Mouse (Mus musculus) kidney, embryonic 14.5 days (tissue): Measurements from ENCODE around the gene Tmem43. TPM values are rescaled to one million over a fixed set of nuclear protein-coding genes. Genes with fewer than 3 reads are reported as not detected.

ENCODE experiments used
- ATAC-seq: fragments of 200-750 bp; cut with Nextera tagmentation; 2 replicates; pipeline ENCODE4 v1.8.0; 2017; ENCODE audit warnings: moderate number of reproducible peaks, mild to moderate bottlenecking, moderate TSS enrichment, moderate library complexity; ENCODE audit not compliant: low FRiP score, low TSS enrichment
- H3K27ac ChIP-seq: fragments of 300-500 bp; sonication (generic); 2 replicates; pipeline ENCODE4 v1.5.1; 2014; ENCODE audit warnings: low read depth, mild to moderate bottlenecking, low read length, moderate library complexity, mixed read lengths
- H3K27me3 ChIP-seq: fragments of 300-500 bp; sonication (generic); 2 replicates; pipeline ENCODE4 v1.6.1; 2014; ENCODE audit warnings: mild to moderate bottlenecking, low read length; ENCODE audit not compliant: control insufficient read depth, insufficient read depth
- H3K36me3 ChIP-seq: fragments of 300-500 bp; sonication (generic); 2 replicates; pipeline ENCODE4 v1.6.1; 2014; ENCODE audit warnings: low read length, mixed read lengths; ENCODE audit not compliant: control insufficient read depth, insufficient read depth
- H3K4me1 ChIP-seq: fragments of 300-500 bp; sonication (generic); 2 replicates; pipeline ENCODE4 v1.6.1; 2014; ENCODE audit warnings: low read length, mixed read lengths; ENCODE audit not compliant: control insufficient read depth, insufficient read depth
- H3K4me2 ChIP-seq: fragments of 300-500 bp; sonication (generic); replicated peaks from 2 replicates; pipeline ENCODE4 v1.6.1; 2014; ENCODE audit warnings: low read depth, mild to moderate bottlenecking, low read length
- H3K4me3 ChIP-seq: fragments of 300-500 bp; sonication (generic); 2 replicates; pipeline ENCODE4 v1.5.1; 2014; ENCODE audit warnings: mild to moderate bottlenecking, low read length
- H3K9ac ChIP-seq: fragments of 300-500 bp; sonication (generic); 2 replicates; pipeline ENCODE4 v1.6.1; 2014; ENCODE audit warnings: low read depth, mild to moderate bottlenecking, low read length, moderate library complexity
- H3K9me3 ChIP-seq: fragments of 300-500 bp; sonication (generic); 2 replicates; pipeline ENCODE4 v1.6.1; 2016; ENCODE audit warnings: low read length; ENCODE audit not compliant: control insufficient read depth
- WGBS: fragments of 180-500 bp; shearing (Covaris S2); extraction: QIAGEN DNeasy Blood & Tissue Kit; methylation state at CpG from one replicate; pipeline ENCODE4 v1.1.7; 2014; 5-methylcytosine and 5-hydroxymethylcytosine counted together
- polyA plus RNA-seq: library from polyadenylated mRNA; unstranded; fragments of >200 nt; fragmentation: Nextera tagmentation; extraction: Ambion mirVana; gene quantifications from 2 replicates; pipeline ENCODE4 v1.2.1, GENCODE M21; 2014

Gene Tmem43
- polyA plus RNA-seq, 1 experiment from 2014 or later = 47.9 TPM

GRCm38 (mm10) chr6:91525544-91525943 lies 52.0 kb downstream of the Tmem43 start:
- H3K27me3 ChIP-seq = no peaks in the 10 kb centered on the region
- no peak overlapping the region for H3K9ac ChIP-seq
- H3K9me3 ChIP-seq = no peaks in the 10 kb centered on the region
- H3K27ac ChIP-seq = no peak overlapping the region
- 86% methylated on average over 4 of the region's 4 CpGs for WGBS
- peaks cover 44% of the 10 kb centered on the region for H3K36me3 ChIP-seq
- H3K4me2 ChIP-seq = no peak overlapping the region
- no peak overlapping the region for H3K4me3 ChIP-seq
- no peak for ATAC-seq
- no peaks in the 10 kb centered on the region for H3K4me1 ChIP-seq

- WGBS = 46% methylated on average over 5 of the region's 5 CpGs
- ATAC-seq = 0 out of 2 replicates have a peak, but pooled peaks have one; percentile 33
- peaks cover 3% of the 10 kb centered on the region; the same call in 1 of the 2 replicates for H3K4me1 ChIP-seq
- H3K9me3 ChIP-seq = no peaks in the 10 kb centered on the region
- H3K4me2 ChIP-seq = no peak overlapping the region
- H3K9ac ChIP-seq = no peak overlapping the region
- no peak overlapping the region for H3K4me3 ChIP-seq
- peaks cover 26% of the 10 kb centered on the region for H3K36me3 ChIP-seq
- H3K27ac ChIP-seq = no peak overlapping the region
- H3K27me3 ChIP-seq = no peaks in the 10 kb centered on the region
These were observed 53.8 kb downstream of the Tmem43 start for GRCm38 (mm10) chr6:91527227-91527860.

DNA sequence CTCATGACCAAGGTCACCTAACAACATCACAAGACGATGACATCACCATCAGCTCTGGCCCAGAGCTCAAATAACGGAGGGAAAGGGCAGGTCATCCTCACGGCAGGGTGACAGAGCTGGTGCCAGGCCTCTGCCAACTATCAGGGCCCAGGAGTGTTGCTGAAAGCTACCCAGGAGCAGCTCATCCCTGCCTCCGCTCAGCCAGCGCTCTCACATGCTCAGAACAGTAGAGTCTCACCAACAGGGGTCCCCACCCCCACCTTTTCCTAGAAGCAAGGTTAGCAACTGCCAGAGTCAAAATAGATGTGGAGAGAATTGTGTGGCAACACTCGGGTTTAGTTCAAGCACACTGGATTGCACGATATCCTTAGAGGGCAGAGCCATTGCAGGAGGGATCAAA lies 54.8 kb downstream of the Tmem43 start:
- WGBS = 76% methylated on average over 7 of the region's 7 CpGs

GRCm38 (mm10) chr6:91530673-91531072 lies 57.2 kb downstream of the Tmem43 start:
- no peak overlapping the region for H3K4me3 ChIP-seq
- WGBS = 88% methylated on average over 8 of the region's 8 CpGs
- no peak overlapping the region for H3K9ac ChIP-seq
- peaks cover 15% of the 10 kb centered on the region for H3K4me1 ChIP-seq
- H3K9me3 ChIP-seq = no peaks in the 10 kb centered on the region
- H3K27me3 ChIP-seq = no peaks in the 10 kb centered on the region
- H3K36me3 ChIP-seq = peaks cover 4% of the 10 kb centered on the region; the same call in 1 of the 2 replicates
- no peak for ATAC-seq
- no peak overlapping the region for H3K4me2 ChIP-seq
- no peak overlapping the region for H3K27ac ChIP-seq

More for the DNA sequence above, 54.8 kb downstream of the Tmem43 start:
- Histone ChIP-seq H3K9ac (no peak overlapping the region), H3K4me1 (peaks cover 8% of the 10 kb centered on the region), H3K36me3 (peaks cover 16% of the 10 kb centered on the region), H3K9me3 (no peaks in the 10 kb centered on the region), H3K4me2 (no peak overlapping the region), H3K27me3 (no peaks in the 10 kb centered on the region), H3K4me3 (no peak overlapping the region), H3K27ac (no peak overlapping the region)
- no peak for ATAC-seq

DNA sequence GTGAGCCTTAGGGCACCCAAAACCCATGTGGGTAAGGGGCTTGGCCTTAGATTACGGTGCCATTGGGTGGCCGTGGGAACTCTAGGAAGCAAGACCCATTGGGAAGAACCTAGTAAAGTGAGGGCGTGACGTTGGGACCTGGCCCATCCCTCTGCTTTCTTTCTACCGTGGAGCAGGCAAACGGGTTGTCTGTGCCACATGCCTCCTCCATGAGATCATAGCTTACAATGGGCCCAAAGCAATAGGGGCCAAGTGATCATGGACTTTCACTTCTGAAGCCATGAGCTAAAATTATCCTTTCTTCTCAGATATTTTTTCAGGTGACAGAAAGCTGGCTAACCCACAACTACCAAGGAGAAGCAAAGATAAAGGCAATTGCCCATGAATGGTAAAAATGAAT lies 57.8 kb downstream of the Tmem43 start:
- WGBS = 84% methylated on average over 6 of the region's 6 CpGs
- no peak overlapping the region for H3K9ac ChIP-seq
- peaks cover 15% of the 10 kb centered on the region for H3K4me1 ChIP-seq
- H3K36me3 ChIP-seq = peaks cover 4% of the 10 kb centered on the region; the same call in 1 of the 2 replicates
- no peak overlapping the region for H3K4me3 ChIP-seq
- H3K27me3 ChIP-seq = no peaks in the 10 kb centered on the region
- H3K27ac ChIP-seq = no peak overlapping the region
- H3K4me2 ChIP-seq = no peak overlapping the region
- no peaks in the 10 kb centered on the region for H3K9me3 ChIP-seq
- ATAC-seq = no peak

DNA sequence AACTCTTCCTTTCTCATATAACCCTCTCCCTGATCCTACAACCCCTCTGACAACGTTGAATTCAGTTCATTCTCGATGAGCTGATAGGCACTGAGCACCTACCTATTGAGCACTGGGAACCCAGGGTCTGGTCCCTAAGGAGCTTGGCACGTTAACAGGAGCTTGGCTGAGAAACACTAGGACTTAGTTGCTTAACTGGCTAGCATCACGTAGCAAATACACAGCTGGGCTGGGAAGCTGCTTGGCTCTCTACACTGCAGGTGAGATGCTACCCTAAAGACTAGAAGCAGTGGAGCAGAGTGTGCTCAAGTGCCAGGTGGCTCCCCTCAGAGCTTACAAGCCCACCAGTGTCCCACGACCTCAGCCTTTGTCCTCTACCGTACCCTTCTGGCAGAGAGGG lies 59.2 kb downstream of the Tmem43 start:
- H3K36me3 ChIP-seq = peaks cover 4% of the 10 kb centered on the region; the same call in 1 of the 2 replicates
- no peak overlapping the region; the same call in 1 of the 2 replicates for H3K27ac ChIP-seq
- no peak overlapping the region for H3K4me2 ChIP-seq
- 39% methylated on average over 6 of the region's 6 CpGs for WGBS
- peaks cover 15% of the 10 kb centered on the region for H3K4me1 ChIP-seq
- ATAC-seq = 0 out of 2 replicates have a peak, but pooled peaks have one; percentile 58
- H3K27me3 ChIP-seq = no peaks in the 10 kb centered on the region
- H3K9ac ChIP-seq = no peak overlapping the region
- H3K4me3 ChIP-seq = no peak overlapping the region
- no peaks in the 10 kb centered on the region for H3K9me3 ChIP-seq

GRCm38 (mm10) chr6:91533359-91533758 lies 59.9 kb downstream of the Tmem43 start:
- Histone ChIP-seq H3K9ac (no peak overlapping the region), H3K4me2 (peak overlapping the region; percentile 17; the same call in 1 of the 2 replicates), H3K4me1 (peaks cover 15% of the 10 kb centered on the region), H3K27ac (peak overlapping the region; percentile 11; the same call in 1 of the 2 replicates), H3K4me3 (no peak overlapping the region), H3K9me3 (no peaks in the 10 kb centered on the region), H3K36me3 (peaks cover 4% of the 10 kb centered on the region; the same call in 1 of the 2 replicates), H3K27me3 (no peaks in the 10 kb centered on the region)
- ATAC-seq = peak; percentile 80
- WGBS = 23% methylated on average over 5 of the region's 5 CpGs

DNA sequence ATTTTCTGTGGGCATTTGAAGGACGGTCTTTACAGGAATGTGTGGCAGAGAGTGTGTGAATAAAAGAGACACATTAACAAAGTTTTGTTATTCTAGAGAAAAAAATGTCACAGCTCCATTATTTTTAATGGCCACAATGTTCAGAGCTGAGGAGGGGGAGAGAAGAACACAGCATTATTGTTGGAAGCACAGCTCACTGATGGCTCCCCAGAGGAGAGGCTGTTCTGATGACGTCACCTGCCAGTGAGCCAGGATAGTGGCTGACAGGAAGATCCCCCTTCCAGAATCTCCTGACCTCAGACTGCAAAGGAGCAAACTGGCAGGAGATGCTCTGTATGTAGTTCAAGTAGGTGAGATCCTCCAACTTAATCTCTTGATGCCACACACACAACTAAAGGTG lies 60.3 kb downstream of the Tmem43 start:
- Histone ChIP-seq H3K27me3 (no peaks in the 10 kb centered on the region), H3K9ac (no peak overlapping the region), H3K36me3 (peaks cover 3% of the 10 kb centered on the region; the same call in 1 of the 2 replicates), H3K4me2 (no peak overlapping the region), H3K4me3 (no peak overlapping the region), H3K9me3 (no peaks in the 10 kb centered on the region), H3K4me1 (peaks cover 15% of the 10 kb centered on the region), H3K27ac (0 out of 2 replicates have a peak overlapping the region, but pooled peaks have one; percentile 11)
- WGBS = 9% methylated on average over 2 of the region's 2 CpGs
- peak; percentile 73; the same call in 1 of the 2 replicates for ATAC-seq

DNA sequence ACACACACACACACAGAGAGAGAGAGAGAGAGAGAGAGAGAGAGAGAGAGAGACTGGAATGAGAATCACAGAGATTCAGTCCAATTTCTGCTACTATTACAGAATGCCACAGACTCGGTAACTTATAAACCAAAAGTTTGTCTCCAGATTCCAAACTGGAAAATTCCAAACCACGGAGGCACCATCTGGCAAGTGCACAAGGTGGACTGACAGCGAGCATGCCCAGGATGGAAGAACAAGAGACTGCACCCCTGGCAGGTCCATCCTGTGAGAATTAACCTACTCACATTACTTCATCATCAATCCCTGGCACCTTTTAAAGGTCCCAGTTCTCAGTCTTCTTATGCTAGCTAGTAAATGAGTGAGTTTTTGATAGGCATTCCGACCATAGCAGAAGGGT lies 60.8 kb downstream of the Tmem43 start:
- Histone ChIP-seq H3K36me3 (no peaks in the 10 kb centered on the region; the same call in 1 of the 2 replicates), H3K27ac (0 out of 2 replicates have a peak overlapping the region, but pooled peaks have one; percentile 11), H3K9ac (no peak overlapping the region), H3K9me3 (no peaks in the 10 kb centered on the region), H3K4me3 (no peak overlapping the region), H3K27me3 (no peaks in the 10 kb centered on the region), H3K4me1 (peaks cover 15% of the 10 kb centered on the region), H3K4me2 (no peak overlapping the region)
- 83% methylated on average over 4 of the region's 4 CpGs for WGBS
- no peak for ATAC-seq
